Mouse (Mus musculus): ENCODE data around the gene Dock10.
A peak's percentile ranks its signal among the peaks of the same experiment; 100 is the strongest.

Gene Dock10

GRCm38 (mm10) chr1:80613395-80614011 is 144.8 kb downstream of the Dock10 start:
- DNase-seq (ENCODE audit: low spot score in 2 of 2), result no peak

GRCm38 (mm10) chr1:80607546-80607945 is 150.8 kb downstream of the Dock10 start:
- DNase-seq (ENCODE audit: low spot score in 2 of 2), result no peak

GRCm38 (mm10) chr1:80606131-80606754 is 152.1 kb downstream of the Dock10 start:
- peak in 1 of 2 experiments; percentile 29 for DNase-seq (ENCODE audit: low spot score in 2 of 2)

GRCm38 (mm10) chr1:80604332-80604731 is 154.0 kb downstream of the Dock10 start:
- no peak for DNase-seq (ENCODE audit: low spot score in 2 of 2)

GRCm38 (mm10) chr1:80603081-80603480 is 155.2 kb downstream of the Dock10 start:
- no peak for DNase-seq (ENCODE audit: low spot score in 2 of 2)

- no peak for DNase-seq (ENCODE audit: low spot score in 2 of 2)
Measured at GRCm38 (mm10) chr1:80583281-80583680, 175.0 kb downstream of the Dock10 start.

GRCm38 (mm10) chr1:80582186-80582585 is 176.1 kb downstream of the Dock10 start:
- DNase-seq (ENCODE audit: low spot score in 2 of 2), result no peak

- DNase-seq (ENCODE audit: low spot score in 2 of 2), result no peak
Measured at GRCm38 (mm10) chr1:80576898-80577297, 181.4 kb downstream of the Dock10 start.

GRCm38 (mm10) chr1:80556446-80556845 is 201.9 kb downstream of the Dock10 start:
- DNase-seq (ENCODE audit: low spot score in 2 of 2), result no peak

GRCm38 (mm10) chr1:80541522-80541921 is 216.8 kb downstream of the Dock10 start:
- DNase-seq (ENCODE audit: low spot score in 2 of 2), result no peak

- DNase-seq (ENCODE audit: low spot score in 2 of 2), result no peak
Measured at GRCm38 (mm10) chr1:80522197-80522596, 236.1 kb downstream of the Dock10 start.

- DNase-seq (ENCODE audit: low spot score in 2 of 2), result no peak
Measured at GRCm38 (mm10) chr1:80520456-80520855, 237.9 kb downstream of the Dock10 start.

- no peak for DNase-seq (ENCODE audit: low spot score in 2 of 2)
Measured at GRCm38 (mm10) chr1:80519893-80520292, 238.4 kb downstream of the Dock10 start.

GRCm38 (mm10) chr1:80515836-80516235 is 242.5 kb downstream of the Dock10 start:
- no peak for DNase-seq (ENCODE audit: low spot score in 2 of 2)

- no peak for DNase-seq (ENCODE audit: low spot score in 2 of 2)
Measured at GRCm38 (mm10) chr1:80512210-80512948, 245.9 kb downstream of the Dock10 start.

GRCm38 (mm10) chr1:80504757-80505156 is 253.6 kb downstream of the Dock10 start:
- DNase-seq (ENCODE audit: low spot score in 2 of 2), result no peak

GRCm38 (mm10) chr1:80504081-80504480 is 254.2 kb downstream of the Dock10 start:
- no peak for DNase-seq (ENCODE audit: low spot score in 2 of 2)

- no peak for DNase-seq (ENCODE audit: low spot score in 2 of 2)
Measured at GRCm38 (mm10) chr1:80502456-80503165, 255.7 kb downstream of the Dock10 start.

GRCm38 (mm10) chr1:80499264-80499663 is 259.1 kb downstream of the Dock10 start:
- DNase-seq (ENCODE audit: low spot score in 2 of 2), result no peak

- no peak for DNase-seq (ENCODE audit: low spot score in 2 of 2)
Measured at GRCm38 (mm10) chr1:80496360-80496759, 262.0 kb downstream of the Dock10 start.

GRCm38 (mm10) chr1:80483419-80483818 is 274.9 kb downstream of the Dock10 start:
- DNase-seq (ENCODE audit: low spot score in 2 of 2), result no peak

GRCm38 (mm10) chr1:80474942-80475341 is 283.4 kb downstream of the Dock10 start:
- no peak for DNase-seq (ENCODE audit: low spot score in 2 of 2)
